Mouse (Mus musculus) frontal cortex, postnatal 10 days (tissue): ENCODE results near the gene Coq10a.
"Not testable (repeated sequence)": the region's sequence is repeated elsewhere in the genome, so short reads cannot be mapped to it uniquely, and the experiment has no call there.

Experiments
- DNase-seq, 2 experiments: peaks; one replicate each; pipeline ENCODE4 v3.0.0; 2022; ENCODE audit warnings: low spot score in 2 of 2, mixed read lengths in 1 of 2

Gene Coq10a

DNA sequence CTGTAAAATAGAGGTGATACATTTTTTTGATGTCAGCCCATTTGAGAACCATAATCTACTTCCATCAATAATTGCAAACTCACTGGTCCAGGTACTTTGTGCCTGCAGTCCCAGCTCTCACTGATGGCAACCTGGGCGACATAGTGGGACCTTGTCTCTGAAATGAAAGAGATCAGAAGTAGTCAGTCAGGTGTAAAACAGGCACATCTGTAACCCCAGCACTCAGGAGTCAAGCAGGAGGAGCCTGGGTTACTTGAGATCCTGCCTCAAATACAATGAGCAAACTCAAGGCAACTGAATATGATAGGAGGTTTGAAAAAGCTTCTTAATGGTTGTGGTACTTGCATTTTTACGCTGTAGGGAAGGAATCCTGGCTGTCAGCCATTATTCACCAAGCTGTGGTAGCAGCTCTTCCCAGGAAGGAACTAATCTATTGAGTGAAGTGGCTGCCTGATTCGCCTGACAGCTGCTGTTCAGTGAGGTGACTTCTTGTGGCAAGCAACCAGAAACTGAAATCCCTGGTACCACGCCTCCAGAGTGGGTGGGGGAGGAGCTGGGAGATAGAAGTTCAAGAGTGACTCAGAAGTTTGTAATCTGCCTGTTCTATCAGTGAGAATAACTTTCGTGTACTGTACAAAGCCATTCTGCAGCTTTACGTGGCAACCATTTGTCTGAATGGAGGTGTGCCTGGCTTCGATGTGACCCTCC is 24.1 kb downstream of the Coq10a start:
- peak; percentile 39 to 53 for DNase-seq

DNA sequence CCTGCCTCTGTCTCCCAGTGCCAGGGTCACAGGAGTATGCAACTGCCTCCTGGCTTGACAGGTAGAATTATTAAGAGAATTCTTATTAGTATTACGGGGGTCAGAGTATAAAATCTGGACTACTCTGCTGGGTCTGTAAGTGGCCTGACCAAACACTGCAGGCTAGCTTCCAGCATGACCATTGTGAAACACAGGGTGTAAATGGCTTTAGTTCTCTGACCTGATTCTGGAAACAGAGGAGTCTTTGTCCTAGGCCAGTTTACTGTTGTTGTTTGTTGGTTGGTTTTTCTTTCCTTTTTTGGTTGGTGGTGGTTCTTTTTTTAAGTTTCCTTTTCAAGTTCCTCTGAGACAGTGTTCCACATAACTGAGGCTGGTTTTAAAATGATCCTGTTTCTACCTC is 25.4 kb downstream of the Coq10a start:
- DNase-seq, result no peak

DNA sequence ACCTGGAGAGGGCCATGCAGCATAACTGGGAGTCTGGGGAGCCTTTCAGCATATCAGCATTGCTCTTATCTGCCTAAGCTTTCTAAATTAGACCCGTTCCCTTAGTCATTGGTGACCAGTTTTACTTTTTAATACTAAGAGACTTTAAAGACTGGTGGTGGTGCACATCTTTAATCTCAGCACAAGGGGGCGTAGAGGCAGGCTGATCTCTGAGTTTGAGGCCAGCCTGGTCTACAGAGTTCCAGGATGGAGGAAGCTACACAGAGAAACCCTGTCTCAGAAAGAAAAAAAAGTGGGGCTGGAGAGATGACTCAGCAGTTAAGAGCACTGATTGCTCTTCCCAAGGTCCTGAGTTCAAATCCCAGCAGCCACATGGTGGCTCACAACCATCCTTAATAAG is 28.5 kb downstream of the Coq10a start:
- no peak for DNase-seq

DNA sequence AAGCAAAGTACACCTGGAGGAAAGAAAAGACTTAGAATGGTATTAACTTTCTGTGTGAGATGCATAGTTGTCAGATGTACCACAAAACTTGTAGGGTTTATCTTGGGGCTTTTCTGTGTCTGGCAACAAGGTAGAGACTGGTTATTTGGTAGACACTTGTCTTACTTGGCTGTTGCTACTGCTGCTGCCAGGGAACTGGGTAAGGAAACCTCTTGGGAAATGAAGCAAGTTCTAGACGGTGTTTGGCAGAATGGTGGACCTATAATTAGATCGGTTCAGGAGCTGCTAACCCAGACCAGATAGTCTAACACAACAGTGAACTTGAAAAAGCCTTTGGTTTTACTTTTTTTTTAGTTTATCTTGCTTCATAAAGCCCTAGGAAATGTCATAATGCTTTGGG is 29.8 kb downstream of the Coq10a start:
- no peak for DNase-seq

DNA sequence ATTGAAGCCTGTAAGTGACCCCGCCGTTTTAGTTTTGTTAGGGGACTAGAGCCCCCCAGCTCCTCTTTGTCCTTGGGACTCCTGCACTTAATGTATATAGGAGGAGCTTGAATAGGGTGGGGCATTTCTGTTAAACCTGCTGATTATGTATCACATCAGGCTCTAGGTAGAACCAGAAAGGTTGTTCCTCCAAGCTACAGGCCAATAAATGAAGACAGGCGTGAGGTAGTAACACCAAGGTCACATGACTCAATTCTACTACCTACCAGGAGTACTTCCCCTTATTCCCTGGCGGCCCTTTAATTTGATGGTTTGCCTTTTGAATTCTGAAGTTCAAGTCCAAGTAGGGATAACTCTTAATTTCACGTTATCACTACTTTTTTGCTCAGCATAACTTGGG is 30.4 kb downstream of the Coq10a start:
- DNase-seq, result no peak

DNA sequence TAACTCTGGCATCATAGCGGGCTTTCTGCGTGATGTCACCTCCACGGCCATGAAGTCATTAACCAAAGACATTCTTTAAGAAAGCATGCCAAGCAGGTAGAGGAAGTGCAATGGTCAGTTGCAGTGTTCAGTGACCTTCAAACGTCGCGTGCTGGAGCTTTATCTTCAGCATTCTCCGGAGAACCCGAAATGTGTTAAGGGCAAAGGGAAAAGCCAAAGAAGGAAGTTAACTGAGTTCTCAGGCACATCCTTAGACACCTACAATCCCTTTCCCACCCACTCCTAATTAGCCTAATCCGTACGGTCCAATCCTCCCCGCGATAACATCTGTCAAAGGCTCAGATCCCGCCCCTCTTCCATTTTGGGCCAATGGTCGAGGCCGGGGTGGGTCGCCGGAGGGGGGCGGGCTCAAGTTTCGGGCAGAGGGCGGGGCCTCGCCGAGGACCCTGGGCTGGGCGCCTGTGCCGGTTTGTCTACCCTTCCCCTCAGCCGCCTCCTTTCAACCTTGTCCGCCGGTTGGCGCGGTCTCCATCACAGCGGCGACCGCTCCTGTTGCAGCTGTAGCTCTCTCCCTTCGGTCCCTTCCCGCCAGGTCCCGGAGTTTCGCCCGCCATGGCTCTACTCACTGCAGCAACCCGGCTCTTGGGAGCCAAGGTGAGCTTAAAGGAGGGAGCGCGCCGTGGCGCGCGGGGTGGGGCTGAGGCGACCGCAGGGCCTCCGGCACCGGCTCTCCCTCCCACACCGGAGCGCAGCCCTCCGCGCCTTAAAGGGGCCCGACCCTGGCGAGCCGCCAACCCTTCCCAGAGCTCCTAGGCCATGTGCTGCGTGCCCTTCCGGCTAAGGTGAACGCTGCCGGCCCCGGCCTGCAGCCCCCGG is 31.3 kb downstream of the Coq10a start, which contains the start of gene Cs:
Gene Cs, plus strand, starts transcription at position 429 of the 876 bp plus-strand sequence.
- peak; percentile 93 to 95 for DNase-seq

DNA sequence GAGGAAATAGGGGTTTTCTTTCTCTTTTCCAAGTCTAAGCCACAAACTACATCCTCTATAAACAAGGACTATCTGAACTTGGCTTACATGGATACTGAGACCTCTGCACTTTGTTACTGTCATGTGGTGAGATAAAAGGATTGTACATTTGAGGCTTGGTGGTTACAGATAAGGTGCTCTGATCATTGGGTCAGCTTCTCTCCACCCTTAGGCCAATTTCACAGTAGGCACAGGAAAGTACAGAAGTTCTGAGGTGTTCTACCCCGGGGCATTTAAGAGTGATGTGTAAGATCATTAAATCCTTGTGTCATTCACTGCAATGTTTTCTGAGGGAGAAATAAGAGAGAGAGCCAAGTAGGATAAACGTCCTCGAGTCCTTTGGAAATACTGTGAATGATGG is 32.2 kb downstream of the Coq10a start:
- DNase-seq, result no peak

DNA sequence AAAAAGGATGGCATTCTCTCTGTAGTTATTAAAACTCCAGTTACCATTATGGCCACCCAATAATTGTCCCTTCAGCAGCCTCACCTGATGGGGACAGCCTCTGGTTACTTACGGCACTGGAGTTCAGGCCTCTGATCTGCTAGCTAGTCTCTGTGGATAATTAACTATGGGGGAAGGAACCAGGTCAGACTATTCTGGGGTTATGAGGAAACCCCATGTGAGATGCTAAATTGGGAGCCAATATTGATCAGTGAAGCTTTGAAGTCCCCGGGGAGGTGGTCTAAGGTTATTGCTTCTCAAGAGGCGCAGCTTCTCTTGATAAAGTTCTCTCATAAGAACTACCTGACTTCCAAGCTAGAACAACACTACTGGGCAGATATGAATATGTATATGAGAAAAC is 32.6 kb downstream of the Coq10a start:
- DNase-seq, result no peak

DNA sequence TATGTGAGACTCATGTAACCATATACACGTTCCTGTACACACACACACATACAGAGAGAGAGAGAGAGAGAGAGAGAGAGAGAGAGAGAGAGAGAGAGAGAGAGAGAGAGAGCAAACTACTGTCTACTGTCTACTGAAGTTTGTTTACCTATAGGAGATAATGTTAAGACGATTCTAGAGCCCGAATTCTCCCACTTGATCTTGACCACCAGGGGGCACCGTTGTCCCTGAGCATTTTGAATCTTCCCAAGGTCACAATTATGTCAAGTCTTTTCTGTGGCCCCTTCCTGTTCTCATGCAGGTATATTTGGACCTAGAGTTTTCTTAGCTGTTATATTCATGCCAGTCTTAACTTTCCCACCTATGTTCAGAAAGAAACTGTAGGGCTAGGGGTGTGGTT is 33.2 kb downstream of the Coq10a start:
- peak in 1 of 2 experiments; percentile 47 for DNase-seq

DNA sequence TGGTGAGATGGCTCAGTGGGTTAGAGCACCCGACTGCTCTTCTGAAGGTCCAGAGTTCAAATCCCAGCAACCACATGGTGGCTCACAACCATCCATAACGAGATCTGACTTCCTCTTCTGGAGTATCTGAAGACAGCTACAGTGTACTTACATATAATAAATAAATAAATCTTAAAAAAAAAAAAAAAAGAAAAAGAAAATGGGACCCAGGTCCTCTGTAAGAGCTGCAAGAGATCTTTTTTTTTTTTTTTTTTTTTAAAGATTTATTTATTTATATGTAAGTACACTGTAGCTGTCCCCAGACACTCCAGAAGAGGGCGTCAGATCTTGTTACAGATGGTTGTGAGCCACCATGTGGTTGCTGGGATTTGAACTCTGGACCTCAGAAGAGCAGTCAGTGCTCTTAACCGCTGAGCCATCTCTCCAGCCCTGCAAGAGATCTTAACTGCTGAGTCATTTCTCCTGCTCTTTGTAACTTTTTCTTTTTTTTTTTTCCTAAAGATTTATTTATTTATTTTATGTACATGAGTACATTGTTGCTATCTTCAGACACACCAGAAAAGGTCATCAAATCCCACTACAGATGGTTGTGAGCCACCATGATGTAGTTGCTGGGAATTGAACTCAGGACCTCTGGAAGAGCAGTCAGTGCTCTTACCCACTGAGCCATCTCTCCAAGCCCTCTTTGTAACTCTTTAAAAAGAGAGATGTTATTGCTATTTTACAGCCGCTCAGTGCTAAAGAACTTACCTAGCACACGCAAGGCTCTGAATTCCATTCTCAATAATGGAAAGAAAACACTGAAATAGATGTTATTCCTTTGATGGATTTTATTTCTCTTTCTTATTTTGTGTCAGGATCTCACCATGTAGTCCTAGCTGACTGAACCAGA is 36.2 kb downstream of the Coq10a start:
- DNase-seq, result not testable (repeated sequence)

DNA sequence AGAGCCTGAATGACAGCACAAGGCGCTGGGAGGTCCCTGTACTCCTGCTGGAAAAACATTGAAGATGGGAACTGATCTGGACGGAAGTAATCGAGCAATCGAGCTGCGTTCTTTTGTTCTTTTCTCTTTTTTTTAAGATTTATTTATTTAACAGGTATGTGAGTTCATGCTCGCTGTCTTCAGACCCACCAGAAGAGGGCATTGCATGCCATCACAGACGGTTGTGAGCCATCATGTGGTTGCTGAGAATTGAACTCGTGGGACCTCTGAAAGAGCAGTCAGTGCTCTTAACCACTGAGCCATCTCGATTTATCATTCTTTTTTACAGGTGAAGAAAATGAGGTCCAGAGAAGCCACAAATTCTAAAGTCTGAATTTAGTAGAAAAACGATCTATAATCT is 41.2 kb downstream of the Coq10a start:
- no peak for DNase-seq

DNA sequence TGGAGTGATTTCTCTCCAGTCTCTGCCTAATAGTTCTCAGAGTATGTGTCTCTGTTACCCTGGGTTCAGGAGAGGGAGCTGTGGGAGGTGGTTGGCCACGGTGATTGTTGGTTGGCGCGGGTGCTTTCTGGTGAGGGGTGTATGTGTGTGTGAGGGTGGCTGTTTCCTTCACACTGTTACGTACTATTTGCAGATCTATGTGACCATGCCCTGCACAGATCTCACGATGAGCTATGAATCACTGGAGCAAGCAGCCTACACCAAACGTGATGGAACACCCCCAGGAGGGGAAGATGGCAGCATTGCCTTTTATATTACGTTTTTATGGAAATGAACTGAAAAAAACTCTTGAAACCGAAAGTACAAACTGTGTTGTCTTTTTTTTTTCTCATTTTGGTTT is 42.0 kb downstream of the Coq10a start:
- DNase-seq, result no peak

DNA sequence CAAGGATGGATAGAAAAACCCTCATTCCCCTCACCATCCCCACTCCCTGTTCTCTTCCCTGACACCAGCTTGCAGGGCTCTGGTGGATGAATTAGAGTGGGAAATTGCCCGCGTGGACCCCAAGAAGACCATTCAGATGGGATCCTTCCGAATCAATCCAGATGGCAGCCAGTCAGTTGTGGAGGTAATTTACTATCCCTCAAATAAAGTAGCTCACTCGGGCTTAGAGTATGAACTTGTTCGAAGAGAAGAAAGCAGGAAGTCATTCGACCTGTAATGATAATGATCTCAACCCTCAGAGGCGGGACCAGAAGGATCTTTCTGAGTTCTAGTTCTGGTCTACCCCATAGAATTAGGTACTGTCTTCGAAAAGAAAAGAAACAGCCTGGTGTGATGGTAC is 45.3 kb downstream of the Coq10a start:
- no peak for DNase-seq

DNA sequence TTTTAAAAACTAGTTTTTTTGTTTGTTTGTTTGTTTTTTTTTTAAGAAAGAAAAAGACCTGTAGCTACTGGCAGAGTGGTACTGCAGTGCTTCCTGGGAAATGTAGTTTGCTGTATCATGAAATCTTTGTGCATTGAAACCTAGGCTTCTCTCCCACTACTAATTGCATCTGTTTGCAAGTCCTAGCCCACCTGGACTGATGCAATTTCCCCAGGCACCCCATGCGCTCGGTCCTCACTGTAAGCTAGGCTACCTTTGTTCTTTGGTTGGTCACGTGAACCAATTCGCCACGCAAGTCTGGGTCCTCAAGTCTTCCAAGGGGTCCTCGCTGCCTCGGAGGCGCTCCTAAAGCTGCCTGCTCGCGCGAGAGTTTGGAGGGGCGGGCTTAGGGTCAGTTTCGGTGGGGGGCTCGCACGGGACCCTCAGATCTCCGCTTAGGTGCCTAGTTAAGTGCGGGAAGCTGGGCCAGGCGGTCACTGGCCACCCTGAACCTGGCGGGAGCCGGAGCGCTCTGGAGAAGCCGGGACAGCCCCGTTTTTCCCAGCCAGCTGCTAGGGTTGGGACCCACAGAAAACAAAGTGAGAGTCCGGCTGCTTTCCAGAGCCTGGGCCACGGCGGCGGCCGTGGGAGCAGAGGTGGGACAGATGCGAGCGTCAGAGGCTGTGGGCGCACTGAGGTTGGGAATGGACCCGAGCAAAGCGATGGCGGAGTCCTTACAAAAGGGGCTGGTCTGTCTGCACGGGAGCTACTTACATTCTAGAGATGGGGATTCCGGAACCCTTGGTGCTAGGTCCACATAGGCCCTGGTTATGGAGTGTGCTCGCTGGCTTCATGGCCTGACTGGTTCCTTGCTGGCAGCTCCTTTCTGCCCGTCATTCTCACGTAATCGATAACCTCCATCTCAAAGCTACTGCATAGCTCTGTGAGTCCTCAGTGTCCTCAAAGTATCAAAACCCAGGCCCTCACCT is 46.4 kb downstream of the Coq10a start, which contains the start of gene Cnpy2:
Gene Cnpy2, plus strand, starts transcription at position 319 of the 968 bp plus-strand sequence.
- peak; percentile 84 to 88 for DNase-seq

DNA sequence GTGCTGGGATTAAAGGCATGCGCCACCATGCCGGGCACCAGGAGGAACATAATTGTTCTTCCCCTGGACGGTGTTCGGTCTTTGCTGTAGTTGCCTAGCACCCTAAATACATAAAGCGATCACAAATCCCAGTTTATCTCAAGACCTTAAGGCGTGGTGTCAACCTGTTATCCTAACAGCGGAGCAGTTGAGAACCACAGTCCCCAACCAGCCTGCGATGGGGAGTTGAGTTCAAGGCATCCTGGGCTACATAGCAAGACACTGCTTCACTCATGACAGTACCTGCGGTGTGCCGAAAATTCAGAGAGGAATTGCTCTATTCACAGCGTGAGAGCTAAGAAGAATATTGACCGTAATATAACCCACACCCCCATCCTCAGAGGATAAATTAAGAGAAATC is 47.2 kb downstream of the Coq10a start:
- no peak for DNase-seq

DNA sequence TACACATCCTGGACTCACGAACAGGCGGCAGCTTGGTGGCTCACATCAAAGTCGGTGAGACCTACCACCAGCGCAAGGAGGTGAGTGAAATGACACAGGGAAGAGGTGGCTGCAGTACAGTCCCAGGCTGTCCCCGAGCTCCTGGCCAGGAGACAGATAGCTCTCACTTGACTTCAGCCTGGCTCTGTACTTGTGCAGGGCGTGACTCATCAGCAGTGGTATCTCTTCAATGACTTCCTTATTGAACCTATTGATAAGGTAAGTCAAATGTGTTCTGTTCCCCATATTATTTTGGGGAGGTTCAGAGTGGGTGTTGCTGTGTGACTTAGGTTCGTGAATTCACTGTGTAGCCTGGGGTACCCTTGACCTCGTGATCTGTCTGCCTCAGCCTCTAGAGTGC is 53.2 kb downstream of the Coq10a start:
- no peak for DNase-seq
